Mouse (Mus musculus): ENCODE measurements around the gene Hist1h3d. TPM values are rescaled to one million over a fixed set of nuclear protein-coding genes. Genes with fewer than 3 reads are reported as not detected.
"Not testable (repeated sequence)": the region's sequence is repeated elsewhere in the genome, so short reads cannot be mapped to it uniquely, and the experiment has no call there.

Hist1h3d gene
- total RNA-seq, 1 experiment from 2014 or later: 12.9 TPM

GRCm38 (mm10) chr13:23585442-23586098 lies 10.0 kb downstream of the Hist1h3d start:
- DNase-seq: peak; percentile 43

GRCm38 (mm10) chr13:23586099-23586939 lies 10.8 kb downstream of the Hist1h3d start:
- DNase-seq: no peak

- no peak for DNase-seq
Observed at GRCm38 (mm10) chr13:23586940-23587225, 11.3 kb downstream of the Hist1h3d start.

GRCm38 (mm10) chr13:23591206-23591605 lies 15.6 kb downstream of the Hist1h3d start:
- no peak for DNase-seq

- not testable (repeated sequence) for DNase-seq
Observed at GRCm38 (mm10) chr13:23591886-23592285, 16.3 kb downstream of the Hist1h3d start.

- no peak for DNase-seq
Observed at GRCm38 (mm10) chr13:23592614-23593013, 17.1 kb downstream of the Hist1h3d start.

- no peak for DNase-seq
Observed at GRCm38 (mm10) chr13:23593051-23593770, 17.6 kb downstream of the Hist1h3d start.

GRCm38 (mm10) chr13:23595185-23595584 lies 19.6 kb downstream of the Hist1h3d start:
- DNase-seq: no peak

- no peak for DNase-seq
Observed at GRCm38 (mm10) chr13:23595622-23596372, 20.2 kb downstream of the Hist1h3d start.

GRCm38 (mm10) chr13:23597957-23598356 lies 22.4 kb downstream of the Hist1h3d start:
- DNase-seq: peak; percentile 80

GRCm38 (mm10) chr13:23603182-23603699 lies 27.7 kb downstream of the Hist1h3d start:
- no peak for DNase-seq

GRCm38 (mm10) chr13:23604452-23604851 lies 28.9 kb downstream of the Hist1h3d start:
- DNase-seq: no peak

- no peak for DNase-seq
Observed at GRCm38 (mm10) chr13:23605052-23605451, 29.5 kb downstream of the Hist1h3d start.

GRCm38 (mm10) chr13:23609209-23609608 lies 33.6 kb downstream of the Hist1h3d start:
- no peak for DNase-seq

- DNase-seq: no peak
Observed at GRCm38 (mm10) chr13:23609844-23610243, 34.3 kb downstream of the Hist1h3d start.

- no peak for DNase-seq
Observed at GRCm38 (mm10) chr13:23610393-23610792, 34.8 kb downstream of the Hist1h3d start.

- no peak for DNase-seq
Observed at GRCm38 (mm10) chr13:23611638-23612037, 36.1 kb downstream of the Hist1h3d start.

- DNase-seq: no peak
Observed at GRCm38 (mm10) chr13:23620056-23620732, 44.6 kb downstream of the Hist1h3d start.

GRCm38 (mm10) chr13:23620733-23621531 lies 45.4 kb downstream of the Hist1h3d start, which contains the start of gene Hist1h2be:
Gene Hist1h2be, minus strand, starts transcription at chr13:23621124.
- DNase-seq: peak; percentile 67

- peak; percentile 53 for DNase-seq
Observed at GRCm38 (mm10) chr13:23621532-23622174, 46.1 kb downstream of the Hist1h3d start.
